Mouse (Mus musculus) spleen, adult 2 months (tissue): Measurements from ENCODE around the gene Nampt. TPM values are rescaled to one million over a fixed set of nuclear protein-coding genes. Genes with fewer than 3 reads are reported as not detected.
"Not testable (repeated sequence)": the region's sequence is repeated elsewhere in the genome, so short reads cannot be mapped to it uniquely, and the experiment has no call there.

Source experiments
- DNase-seq, 2 experiments: peaks; one replicate each; pipeline versions ENCODE4 v3.0.0 to v3.0.0-alpha.2; 2012 to 2021; ENCODE audit warnings: low spot score in 2 of 2, low read depth in 1 of 2
- H3K27ac ChIP-seq: fragments of 200-500 bp; 2 replicates; pipeline ENCODE4 v1.5.1; 2012; ENCODE audit warnings: low read length, inconsistent platforms; ENCODE audit not compliant: insufficient read depth
- H3K27me3 ChIP-seq: fragments of 200-500 bp; 2 replicates; pipeline ENCODE4 v1.6.1; 2012; ENCODE audit warnings: mild to moderate bottlenecking, moderate library complexity, low read length, inconsistent platforms; ENCODE audit not compliant: control insufficient read depth, insufficient read depth
- H3K36me3 ChIP-seq: fragments of 200-500 bp; 2 replicates; pipeline ENCODE4 v1.6.1; 2012; ENCODE audit warnings: mild to moderate bottlenecking, low read length, inconsistent platforms; ENCODE audit not compliant: control insufficient read depth, insufficient read depth
- H3K4me1 ChIP-seq: fragments of 200-500 bp; 2 replicates; pipeline ENCODE4 v1.6.1; 2011; ENCODE audit warnings: inconsistent platforms; ENCODE audit not compliant: control insufficient read depth, insufficient read depth, insufficient read length
- H3K4me3 ChIP-seq: fragments of 200-500 bp; 2 replicates; pipeline ENCODE4 v1.5.1; 2011; ENCODE audit warnings: mild to moderate bottlenecking, inconsistent platforms; ENCODE audit not compliant: insufficient read depth, insufficient read length; ENCODE audit errors: extremely low read depth
- CTCF ChIP-seq: fragments of 200-500 bp; IDR thresholded peaks from 2 replicates; pipeline ENCODE4 v1.5.1; 2011; ENCODE audit warnings: mild to moderate bottlenecking, inconsistent platforms; ENCODE audit not compliant: insufficient read depth, insufficient read length, insufficient replicate concordance; ENCODE audit errors: extremely low read depth
- POLR2A ChIP-seq: fragments of 200-500 bp; IDR thresholded peaks from 2 replicates; pipeline ENCODE4 v1.6.1; 2011; ENCODE audit warnings: low read depth, low read length, inconsistent platforms
- whole genome bisulfite sequencing: fragments of 180-500 bp; shearing (Covaris S2); methylation state at CpG from one replicate; pipeline ENCODE4 v1.1.7; 2018; 5-methylcytosine and 5-hydroxymethylcytosine counted together
- polyA plus RNA-seq: library from polyadenylated mRNA; depleted of rRNA; stranded (reverse); fragments of >200 nt; gene quantifications from 2 replicates; pipeline ENCODE4 v1.2.3, GENCODE M21; 2012

Gene Nampt
- polyA plus RNA-seq, 1 experiment = 8.0 TPM

DNA sequence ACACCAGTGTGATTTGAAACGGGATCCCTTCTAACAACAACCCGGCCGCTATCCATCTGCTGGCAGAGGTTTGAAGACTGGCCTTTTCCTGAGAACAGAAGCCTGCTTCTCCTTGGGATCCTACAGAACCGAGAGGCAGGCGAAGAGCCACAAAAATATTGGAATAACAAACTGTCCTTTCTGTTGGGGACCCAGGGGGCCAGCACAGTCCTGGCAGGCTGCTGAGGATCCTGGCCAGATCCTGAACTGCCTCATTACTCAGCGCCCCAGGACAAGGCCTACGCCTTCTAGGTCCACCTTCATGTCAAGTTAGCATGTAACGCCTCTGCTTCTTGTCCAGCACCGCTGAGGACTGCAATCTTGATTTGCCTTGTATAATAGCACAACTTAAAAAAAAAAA lies 65.0 kb downstream of the Nampt start:
- no peak for TF ChIP-seq CTCF
- no peak for TF ChIP-seq POLR2A
- no peak overlapping the region for H3K27ac ChIP-seq
- no peaks in the 10 kb centered on the region for H3K27me3 ChIP-seq
- H3K4me3 ChIP-seq = no peak overlapping the region
- H3K36me3 ChIP-seq = no peaks in the 10 kb centered on the region
- no peak for DNase-seq
- 89% methylated on average over 9 of the region's 9 CpGs for WGBS
- no peaks in the 10 kb centered on the region for H3K4me1 ChIP-seq

DNA sequence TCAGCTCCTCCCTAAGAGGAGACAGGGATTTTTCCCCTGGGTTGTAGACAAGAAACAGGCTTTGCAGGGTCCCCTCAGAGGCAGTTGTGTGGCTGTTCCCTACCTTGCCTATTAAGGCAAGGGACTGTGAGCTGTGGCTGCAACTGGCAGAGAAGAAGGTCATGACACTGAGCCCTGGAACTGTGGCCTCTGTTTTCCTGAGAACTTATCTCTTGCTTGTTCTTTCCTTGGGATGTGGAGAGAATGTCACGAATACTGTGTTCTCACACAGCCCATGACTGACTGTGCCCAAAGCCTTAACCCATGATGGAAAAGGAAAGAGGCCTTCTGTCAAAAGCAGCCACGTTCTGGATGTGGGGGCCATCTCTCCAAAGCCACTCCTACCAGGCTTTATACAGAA lies 65.7 kb downstream of the Nampt start:
- no peak for DNase-seq
- 69% methylated on average over 2 of the region's 2 CpGs for WGBS
- Histone ChIP-seq H3K36me3 (no peaks in the 10 kb centered on the region), H3K4me1 (no peaks in the 10 kb centered on the region), H3K4me3 (no peak overlapping the region), H3K27ac (no peak overlapping the region), H3K27me3 (no peaks in the 10 kb centered on the region)
- TF ChIP-seq POLR2A (no peak), CTCF (no peak)

- DNase-seq = no peak
- 88% methylated on average over 2 of the region's 2 CpGs for WGBS
- no peak for TF ChIP-seq POLR2A
- no peak for TF ChIP-seq CTCF
Measured at GRCm38 (mm10) chr12:32886353-32886752, 67.0 kb downstream of the Nampt start.

DNA sequence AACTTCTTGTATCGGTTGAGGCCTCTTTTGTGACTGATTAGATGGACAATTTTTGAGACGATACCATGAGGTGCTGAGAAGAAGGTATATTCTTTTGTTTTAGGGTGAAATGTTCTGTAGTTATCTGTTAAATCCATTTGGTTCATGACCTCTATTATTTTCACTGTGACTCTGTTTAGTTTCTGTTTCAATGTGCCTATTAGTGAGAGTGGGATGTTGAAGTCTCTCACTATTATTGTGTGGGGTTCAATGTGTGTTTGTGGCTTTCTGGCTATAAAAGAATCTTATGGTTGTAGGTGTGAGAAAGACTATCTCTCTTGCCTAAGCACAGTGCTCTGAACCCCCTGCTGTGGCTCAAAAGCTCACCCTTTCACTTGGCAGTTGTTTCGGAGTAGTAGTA lies 68.9 kb downstream of the Nampt start:
- 93% methylated on average over 3 of the region's 3 CpGs for WGBS
- Histone ChIP-seq H3K4me3 (no peak overlapping the region), H3K27me3 (no peaks in the 10 kb centered on the region), H3K4me1 (no peaks in the 10 kb centered on the region; the same call in 1 of the 2 replicates), H3K36me3 (no peaks in the 10 kb centered on the region), H3K27ac (no peak overlapping the region)
- no peak for DNase-seq
- TF ChIP-seq POLR2A (no peak), CTCF (no peak)

More at GRCm38 (mm10) chr12:32886353-32886752, 67.0 kb downstream of the Nampt start:
- no peak overlapping the region for H3K4me3 ChIP-seq
- H3K27me3 ChIP-seq = no peaks in the 10 kb centered on the region
- no peaks in the 10 kb centered on the region for H3K4me1 ChIP-seq
- H3K36me3 ChIP-seq = no peaks in the 10 kb centered on the region
- no peak overlapping the region for H3K27ac ChIP-seq

- WGBS = 86% methylated on average over 5 of the region's 5 CpGs
- H3K4me1 ChIP-seq = no peaks in the 10 kb centered on the region; the same call in 1 of the 2 replicates
- H3K36me3 ChIP-seq = no peaks in the 10 kb centered on the region
- no peak for DNase-seq
- H3K4me3 ChIP-seq = no peak overlapping the region
- TF ChIP-seq POLR2A = no peak
- H3K27me3 ChIP-seq = no peaks in the 10 kb centered on the region
- no peak overlapping the region for H3K27ac ChIP-seq
Measured at GRCm38 (mm10) chr12:32889846-32890245, 70.5 kb downstream of the Nampt start.

- peaks cover 2% of the 10 kb centered on the region; the same call in 1 of the 2 replicates for H3K4me1 ChIP-seq
- no peaks in the 10 kb centered on the region for H3K27me3 ChIP-seq
- no peak overlapping the region for H3K4me3 ChIP-seq
- WGBS = 37% methylated on average over 4 of the region's 4 CpGs
- no peak overlapping the region; the same call in 1 of the 2 replicates for H3K27ac ChIP-seq
- TF ChIP-seq POLR2A (no peak), CTCF (no peak)
- H3K36me3 ChIP-seq = no peaks in the 10 kb centered on the region
- no peak for DNase-seq
Measured at GRCm38 (mm10) chr12:32890455-32890854, 71.1 kb downstream of the Nampt start.

DNA sequence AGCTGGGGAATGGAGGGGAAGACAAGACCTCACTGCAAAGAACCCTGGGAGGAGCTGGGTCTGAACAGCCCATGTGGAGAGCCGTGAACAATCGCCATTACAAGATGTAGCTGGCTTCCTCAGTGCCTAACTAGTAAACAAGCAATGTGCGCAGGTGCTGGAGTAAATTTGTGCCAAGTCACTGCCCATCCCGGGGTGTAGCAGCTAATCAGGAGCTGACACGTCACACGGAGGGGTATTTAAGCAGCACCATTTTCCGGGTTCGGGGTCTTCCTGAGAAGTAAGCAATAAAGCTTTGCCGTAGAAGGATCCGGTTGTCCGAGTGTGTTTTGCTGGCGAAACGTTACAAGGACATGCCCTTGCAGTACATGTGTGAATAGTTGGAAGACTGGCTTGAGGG lies 71.9 kb downstream of the Nampt start:
- H3K27ac ChIP-seq, H3K4me1 ChIP-seq, H3K4me3 ChIP-seq, H3K27me3 ChIP-seq, DNase-seq, H3K36me3 ChIP-seq: not testable (repeated sequence)
- WGBS = 90% methylated on average over 13 of the region's 13 CpGs
